Mouse (Mus musculus): ENCODE measurements around the gene Syne1. TPM values are rescaled to one million over a fixed set of nuclear protein-coding genes. Genes with fewer than 3 reads are reported as not detected.

The Syne1 gene
- polyA plus RNA-seq, 1 experiment from 2014 or later = 5.2 TPM

DNA sequence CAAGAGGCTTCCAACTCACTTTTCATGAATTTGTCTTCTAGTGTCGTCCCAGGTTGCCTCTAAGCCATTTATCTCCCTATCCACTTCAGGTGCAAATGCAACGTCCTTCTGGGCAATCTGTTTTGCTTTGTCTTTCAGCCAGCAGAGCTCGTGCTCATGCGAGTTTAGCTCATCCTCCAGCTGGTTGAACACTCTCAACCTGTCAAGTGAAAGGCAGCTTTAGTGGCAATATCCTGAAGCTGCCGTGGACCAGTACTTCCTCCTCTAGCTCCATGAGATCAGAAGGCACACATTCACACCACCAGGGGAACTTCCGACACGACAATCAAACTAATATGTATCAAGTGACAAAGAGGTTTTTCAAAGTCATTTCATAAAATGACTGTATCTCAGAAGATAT is 228.7 kb downstream of the Syne1 start:
- no peak overlapping the region for H3K4me3 ChIP-seq (ENCODE audit: low read depth, low read length)
- 24% methylated on average over 7 of the region's 7 CpGs for WGBS (ENCODE audit: insufficient replicate concordance)
- H3K9me3 ChIP-seq (ENCODE audit: low read length) = no peaks in the 10 kb centered on the region
- no peak overlapping the region for H3K4me2 ChIP-seq (ENCODE audit: low read depth, low read length)
- DNase-seq = no peak
- no peak for ATAC-seq
- no peak overlapping the region for H3K27ac ChIP-seq (ENCODE audit: low read depth)
- H3K4me1 ChIP-seq (ENCODE audit: insufficient read depth) = no peaks in the 10 kb centered on the region
- no peak for TF ChIP-seq CTCF (IDR thresholded peaks at IDR 0.05; ENCODE audit: low read depth)
- no peak for TF ChIP-seq EP300 (IDR thresholded peaks at IDR 0.05; ENCODE audit: low read depth)
- H3K27me3 ChIP-seq (ENCODE audit: insufficient read depth, low read length) = no peaks in the 10 kb centered on the region
- H3K36me3 ChIP-seq (replicated peaks; ENCODE audit: insufficient read depth, low read length) = 0 out of 2 replicates have a peak, but pooled peaks cover 2% of the 10 kb centered on the region
- H3K9ac ChIP-seq (replicated peaks) = no peak overlapping the region

GRCm38 (mm10) chr10:5317602-5318001 is 233.7 kb downstream of the Syne1 start:
- DNase-seq (peak; percentile 81), ATAC-seq (no peak)
- no peak overlapping the region for H3K4me3 ChIP-seq (ENCODE audit: low read depth, low read length)
- no peaks in the 10 kb centered on the region for H3K4me1 ChIP-seq (ENCODE audit: insufficient read depth)
- TF ChIP-seq EP300 (IDR thresholded peaks at IDR 0.05; ENCODE audit: low read depth) (no peak), CTCF (IDR thresholded peaks at IDR 0.05; ENCODE audit: low read depth) (peak; percentile 85)
- H3K9me3 ChIP-seq (ENCODE audit: low read length) = no peaks in the 10 kb centered on the region
- WGBS (ENCODE audit: insufficient replicate concordance) = 23% methylated on average over 6 of the region's 6 CpGs
- no peaks in the 10 kb centered on the region for H3K27me3 ChIP-seq (ENCODE audit: insufficient read depth, low read length)
- H3K4me2 ChIP-seq (ENCODE audit: low read depth, low read length) = no peak overlapping the region
- no peaks in the 10 kb centered on the region for H3K36me3 ChIP-seq (replicated peaks; ENCODE audit: insufficient read depth, low read length)
- no peak overlapping the region for H3K9ac ChIP-seq (replicated peaks)
- no peak overlapping the region for H3K27ac ChIP-seq (ENCODE audit: low read depth)

GRCm38 (mm10) chr10:5312437-5312836 is 238.8 kb downstream of the Syne1 start:
- DNase-seq = no peak
- WGBS (ENCODE audit: insufficient replicate concordance) = 56% methylated on average over 4 of the region's 4 CpGs
- ATAC-seq = no peak

DNA sequence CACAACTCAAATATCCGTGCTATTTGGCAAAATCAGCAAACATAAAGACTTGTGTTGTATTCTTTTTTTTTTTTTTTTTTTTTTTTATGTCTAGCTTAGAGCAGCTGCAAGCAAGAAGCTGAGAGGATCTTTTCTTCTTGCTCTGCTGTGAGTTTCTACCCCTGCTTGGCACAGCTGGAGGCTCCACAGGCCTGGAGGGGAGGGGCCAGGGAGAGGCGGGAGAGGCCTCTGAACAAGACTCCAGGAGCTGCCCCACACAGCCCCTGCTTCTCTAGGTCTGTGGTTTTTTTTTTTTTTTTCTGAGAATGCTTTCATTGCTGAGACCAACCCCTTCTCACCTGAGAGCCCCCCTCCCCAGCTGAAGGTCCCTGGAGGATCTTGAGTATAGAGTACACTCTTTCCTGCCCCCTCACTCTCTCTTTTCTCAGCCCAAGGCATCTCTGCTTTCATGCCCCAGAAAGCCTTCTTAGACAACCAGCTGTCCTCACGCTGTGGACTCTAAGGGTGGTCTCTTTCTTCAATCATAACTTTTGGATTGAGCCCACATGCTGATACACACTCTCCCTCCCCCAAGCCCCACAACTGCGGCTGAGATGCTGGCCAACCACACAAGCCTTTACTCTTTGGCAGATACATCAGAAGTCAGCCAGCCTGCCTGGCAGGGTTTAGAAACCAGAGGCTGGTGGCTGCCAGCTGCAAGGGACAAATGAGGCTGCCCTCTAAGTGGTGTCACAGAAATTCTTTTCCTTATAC is 241.1 kb downstream of the Syne1 start:
- Histone ChIP-seq H3K9me3 (ENCODE audit: low read length) (no peaks in the 10 kb centered on the region), H3K27me3 (ENCODE audit: insufficient read depth, low read length) (no peaks in the 10 kb centered on the region), H3K4me3 (ENCODE audit: low read depth, low read length) (no peak overlapping the region), H3K4me2 (ENCODE audit: low read depth, low read length) (no peak overlapping the region), H3K9ac (replicated peaks) (no peak overlapping the region), H3K27ac (ENCODE audit: low read depth) (no peak overlapping the region), H3K36me3 (replicated peaks; ENCODE audit: insufficient read depth, low read length) (no peaks in the 10 kb centered on the region), H3K4me1 (ENCODE audit: insufficient read depth) (no peaks in the 10 kb centered on the region)
- no peak for TF ChIP-seq EP300 (IDR thresholded peaks at IDR 0.05; ENCODE audit: low read depth)
- TF ChIP-seq CTCF (IDR thresholded peaks at IDR 0.05; ENCODE audit: low read depth) = no peak
- DNase-seq (no peak), ATAC-seq (no peak)
- WGBS (ENCODE audit: insufficient replicate concordance) = 66% methylated on average over 4 of the region's 4 CpGs

More at GRCm38 (mm10) chr10:5312437-5312836, 238.8 kb downstream of the Syne1 start:
- H3K9me3 ChIP-seq (ENCODE audit: low read length) = no peaks in the 10 kb centered on the region
- no peaks in the 10 kb centered on the region for H3K27me3 ChIP-seq (ENCODE audit: insufficient read depth, low read length)
- H3K4me3 ChIP-seq (ENCODE audit: low read depth, low read length) = no peak overlapping the region
- no peak overlapping the region for H3K9ac ChIP-seq (replicated peaks)
- H3K4me1 ChIP-seq (ENCODE audit: insufficient read depth) = no peaks in the 10 kb centered on the region
- H3K27ac ChIP-seq (ENCODE audit: low read depth) = no peak overlapping the region
- no peaks in the 10 kb centered on the region for H3K36me3 ChIP-seq (replicated peaks; ENCODE audit: insufficient read depth, low read length)
- TF ChIP-seq CTCF (IDR thresholded peaks at IDR 0.05; ENCODE audit: low read depth) (no peak), EP300 (IDR thresholded peaks at IDR 0.05; ENCODE audit: low read depth) (no peak)
- H3K4me2 ChIP-seq (ENCODE audit: low read depth, low read length) = no peak overlapping the region

- H3K4me3 ChIP-seq (ENCODE audit: low read depth, low read length) = no peak overlapping the region
- no peaks in the 10 kb centered on the region for H3K36me3 ChIP-seq (replicated peaks; ENCODE audit: insufficient read depth, low read length)
- ATAC-seq (no peak), DNase-seq (no peak)
- 73% methylated on average over 10 of the region's 10 CpGs for WGBS (ENCODE audit: insufficient replicate concordance)
- no peaks in the 10 kb centered on the region for H3K9me3 ChIP-seq (ENCODE audit: low read length)
- no peak for TF ChIP-seq CTCF (IDR thresholded peaks at IDR 0.05; ENCODE audit: low read depth)
- no peak for TF ChIP-seq EP300 (IDR thresholded peaks at IDR 0.05; ENCODE audit: low read depth)
- H3K27ac ChIP-seq (ENCODE audit: low read depth) = no peak overlapping the region
- H3K4me1 ChIP-seq (ENCODE audit: insufficient read depth) = no peaks in the 10 kb centered on the region
- H3K27me3 ChIP-seq (ENCODE audit: insufficient read depth, low read length) = no peaks in the 10 kb centered on the region
- H3K4me2 ChIP-seq (ENCODE audit: low read depth, low read length) = no peak overlapping the region
- no peak overlapping the region for H3K9ac ChIP-seq (replicated peaks)
Observed at GRCm38 (mm10) chr10:5309398-5309797, 241.9 kb downstream of the Syne1 start.

GRCm38 (mm10) chr10:5305555-5305954 is 245.7 kb downstream of the Syne1 start:
- Histone ChIP-seq H3K27ac (ENCODE audit: low read depth) (no peak overlapping the region), H3K9ac (replicated peaks) (no peak overlapping the region), H3K36me3 (replicated peaks; ENCODE audit: insufficient read depth, low read length) (no peaks in the 10 kb centered on the region), H3K4me3 (ENCODE audit: low read depth, low read length) (no peak overlapping the region), H3K9me3 (ENCODE audit: low read length) (no peaks in the 10 kb centered on the region), H3K27me3 (ENCODE audit: insufficient read depth, low read length) (no peaks in the 10 kb centered on the region), H3K4me2 (ENCODE audit: low read depth, low read length) (no peak overlapping the region), H3K4me1 (ENCODE audit: insufficient read depth) (no peaks in the 10 kb centered on the region)
- ATAC-seq (no peak), DNase-seq (no peak)
- TF ChIP-seq CTCF (IDR thresholded peaks at IDR 0.05; ENCODE audit: low read depth) = peak; percentile 38
- no peak for TF ChIP-seq EP300 (IDR thresholded peaks at IDR 0.05; ENCODE audit: low read depth)
- 45% methylated on average over 6 of the region's 6 CpGs for WGBS (ENCODE audit: insufficient replicate concordance)

Data from liver, postnatal 0 days (tissue).